Mouse (Mus musculus) lung, embryonic 16.5 days (tissue): ENCODE results near the gene G0s2. TPM values are rescaled to one million over a fixed set of nuclear protein-coding genes. Genes with fewer than 3 reads are reported as not detected.

Experiments
- polyA plus RNA-seq: library from polyadenylated mRNA; unstranded; fragments of >200 nt; fragmentation: Nextera tagmentation; extraction: Ambion mirVana; gene quantifications from 2 replicates; pipeline ENCODE4 v1.2.1, GENCODE M21; 2015

G0s2 gene
- polyA plus RNA-seq, 1 experiment from 2014 or later, result 263 TPM

Other genes with a start within 250 kb of the G0s2 start
- 0.62 and 0.70 TPM in 2 replicates for gene Syt14, start 237.4 kb downstream of the G0s2 start, polyA plus RNA-seq
- 8.6 and 8.8 TPM in 2 replicates for gene Diexf, start 142.9 kb downstream of the G0s2 start, polyA plus RNA-seq
- 18.3 TPM in 2 replicates for gene Irf6, start 120.1 kb downstream of the G0s2 start, polyA plus RNA-seq
- 12.9 and 13.5 TPM in 2 replicates for gene A130010J15Rik, start 105.2 kb downstream of the G0s2 start, polyA plus RNA-seq
- gene Traf3ip3, start 71.5 kb downstream of the G0s2 start, polyA plus RNA-seq, result 3.2 and 5.5 TPM in 2 replicates
- 54.5 and 60.9 TPM in 2 replicates for gene Lamb3, start 65.5 kb downstream of the G0s2 start, polyA plus RNA-seq
- gene Hsd11b1, start 9.1 kb downstream of the G0s2 start, polyA plus RNA-seq, result 64.3 and 86.1 TPM in 2 replicates
- gene Camk1g, start 97.1 kb upstream of the G0s2 start, polyA plus RNA-seq, result 43.2 and 45.0 TPM in 2 replicates